Mouse (Mus musculus) MEL (cell line): ENCODE measurements at regions not wholly inside any gene's neighbourhood (a gene's known extent, or its start where the extent isn't known, plus 50 kb on each side); places are given as distances from the start of the nearest gene placed in this dataset.

Experiments used
- POLR2AphosphoS5 ChIP-seq: IDR thresholded peaks from 2 replicates; pipeline ENCODE4 v1.6.1; 2012; ENCODE audit warnings: low read depth, borderline replicate concordance, mild to moderate bottlenecking, inconsistent platforms, low read length, moderate library complexity, mixed read lengths
- UBTF ChIP-seq: IDR thresholded peaks from 2 replicates; pipeline ENCODE4 v1.6.1; 2012; ENCODE audit warnings: low read depth, mild to moderate bottlenecking, inconsistent platforms, low read length, improper control_type of control experiment, moderate library complexity, borderline replicate concordance; ENCODE audit not compliant: insufficient read depth

DNA sequence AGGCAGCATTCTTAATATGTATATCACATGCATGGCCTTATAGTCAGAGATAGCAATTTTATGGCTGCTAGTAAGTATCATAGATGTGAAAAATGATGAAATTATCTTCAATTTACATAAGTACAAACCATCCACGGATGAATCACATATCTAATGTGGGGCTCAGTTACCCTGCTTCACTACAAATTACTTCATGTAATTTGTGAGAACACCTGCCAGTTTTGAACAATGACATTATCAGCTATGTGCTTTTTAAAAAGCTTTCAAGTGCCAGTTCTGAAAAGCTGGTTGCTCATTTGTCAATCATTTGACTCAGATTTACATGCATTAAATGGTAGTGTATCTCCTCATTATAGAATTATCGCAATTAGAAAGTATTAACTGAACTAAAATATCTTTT is 243.3 kb downstream of the Gm21833 start:
- no peak for TF ChIP-seq POLR2AphosphoS5
- no peak for TF ChIP-seq UBTF
